Mouse (Mus musculus): ENCODE data around the gene Gm20479.

Gene Gm20479

DNA sequence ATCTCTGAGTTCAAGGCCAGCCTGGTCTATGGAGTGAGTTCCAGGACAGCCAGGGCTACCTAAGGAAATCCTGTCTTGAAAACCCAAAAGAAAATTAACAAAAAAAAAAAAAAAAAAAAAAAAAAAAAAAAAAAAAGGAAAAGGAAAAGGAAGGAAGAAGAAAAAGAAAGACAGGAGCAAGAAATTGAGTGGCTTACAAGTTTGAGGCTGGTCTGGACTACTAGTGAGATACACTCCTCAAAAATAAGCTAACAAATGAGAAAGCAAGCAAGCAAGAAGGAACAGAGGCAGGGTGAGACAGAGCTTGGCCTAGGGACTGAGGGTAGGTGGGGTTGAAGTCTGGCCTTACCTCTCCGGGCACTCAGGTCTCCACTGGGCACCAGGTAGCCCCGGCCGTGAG is 47.4 kb downstream of the Gm20479 start:
- no peak for DNase-seq

- peak; percentile 69 to 78 for DNase-seq
Measured at GRCm38 (mm10) chr7:27308821-27309549, 48.2 kb downstream of the Gm20479 start.

DNA sequence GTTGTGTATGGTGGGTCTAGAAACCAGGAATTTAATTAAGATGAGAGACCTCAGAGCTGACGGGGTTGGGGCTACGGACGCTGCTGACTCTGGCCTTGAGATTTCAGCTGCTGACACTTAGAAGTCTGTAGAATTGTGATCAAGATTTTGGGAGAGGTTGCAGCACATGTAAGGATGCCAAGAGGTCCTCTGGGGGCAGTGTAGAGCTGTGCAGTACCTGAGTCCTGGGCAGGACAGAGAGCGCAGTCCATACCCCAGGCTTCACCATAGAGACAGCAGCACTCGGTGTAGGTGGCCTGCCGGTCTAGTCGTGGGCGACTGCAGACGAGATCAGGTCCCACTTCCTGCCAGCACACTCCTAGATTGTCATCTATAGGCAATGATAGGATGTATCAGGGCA is 49.7 kb downstream of the Gm20479 start:
- DNase-seq = peak in 1 of 2 experiments; percentile 54

GRCm38 (mm10) chr7:27306161-27307160 is 50.8 kb downstream of the Gm20479 start:
- peak; percentile 71 to 77 for DNase-seq

DNA sequence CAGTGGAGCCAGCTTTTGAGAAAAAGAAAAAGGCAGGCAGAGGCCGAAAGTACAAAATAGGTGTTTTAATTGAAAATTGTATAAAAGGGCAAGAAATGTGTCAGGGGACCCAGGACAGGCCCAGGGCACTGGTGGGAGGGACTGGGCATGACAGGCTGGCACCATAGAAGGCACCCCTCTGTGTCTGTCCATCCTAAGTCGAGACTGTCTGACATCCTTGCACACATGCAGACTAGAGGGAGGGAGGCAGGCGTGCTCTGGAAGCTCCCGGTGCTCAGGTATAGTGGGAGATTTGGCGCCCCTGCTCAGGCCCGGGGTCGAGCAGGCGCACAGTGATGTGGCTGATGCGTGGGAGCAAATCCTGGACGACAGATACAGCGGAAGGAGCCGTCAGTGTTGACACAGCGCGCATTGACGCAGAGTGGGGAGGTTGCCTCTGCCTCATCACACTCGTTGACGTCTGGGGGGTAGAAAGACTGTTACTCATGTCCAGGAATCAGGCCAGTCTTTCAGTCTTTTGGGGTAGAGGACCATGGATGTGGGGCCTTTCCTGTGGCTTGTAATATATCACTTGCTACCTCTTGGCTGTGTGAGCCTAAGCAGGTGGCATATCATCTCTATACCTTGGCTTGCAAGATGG is 52.0 kb downstream of the Gm20479 start:
- DNase-seq = no peak
